Mouse (Mus musculus): ENCODE measurements around the gene Hist1h4f. TPM values are rescaled to one million over a fixed set of nuclear protein-coding genes. Genes with fewer than 3 reads are reported as not detected.
"Not testable (repeated sequence)": the region's sequence is repeated elsewhere in the genome, so short reads cannot be mapped to it uniquely, and the experiment has no call there.

Gene Hist1h4f
- polyA plus RNA-seq, 1 experiment from 2014 or later: not detected

DNA sequence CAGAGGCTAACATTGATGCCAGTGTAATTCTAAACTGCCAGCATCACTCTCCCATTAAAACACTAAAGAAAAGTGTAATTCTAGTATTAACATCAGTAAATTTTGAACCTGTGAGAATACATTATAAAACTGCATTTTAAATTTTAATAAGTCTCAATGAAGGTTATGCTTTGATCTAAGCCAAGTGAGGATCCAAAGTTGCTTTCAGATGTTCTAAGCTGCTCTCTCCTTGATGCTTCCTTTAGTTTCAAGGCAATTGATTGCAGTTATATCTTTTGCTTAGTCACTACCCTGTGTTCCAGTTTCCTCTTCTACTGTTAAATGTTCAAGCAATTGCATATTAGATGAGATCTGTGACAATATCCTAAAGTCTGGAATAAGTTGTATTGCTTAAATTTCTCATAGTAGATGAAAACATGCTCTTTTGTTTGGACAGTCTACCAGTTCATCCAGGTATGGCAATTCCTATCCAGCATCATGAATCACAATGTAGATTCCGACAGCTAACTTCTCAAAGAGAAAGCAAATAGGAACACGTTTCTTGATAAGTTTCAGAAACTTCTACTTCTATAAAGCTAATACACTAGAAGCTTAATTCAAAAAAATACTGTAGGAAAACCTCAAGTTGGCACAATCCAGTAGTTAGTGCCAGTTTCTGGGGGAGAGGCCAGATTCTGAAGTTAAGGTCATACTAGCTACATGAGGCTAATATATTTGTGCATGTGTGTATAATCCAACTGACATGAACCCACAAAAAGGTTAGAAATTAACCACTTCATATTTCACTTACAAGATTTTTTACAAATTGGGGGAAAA lies 21.0 kb upstream of the Hist1h4f start:
- peak overlapping the region; percentile 73 for H3K4me2 ChIP-seq (ENCODE audit: low read length)
- H3K36me3 ChIP-seq (ENCODE audit: control insufficient read depth, insufficient read depth, low read length): no peaks in the 10 kb centered on the region
- H3K27ac ChIP-seq (ENCODE audit: low read length): peak overlapping the region; percentile 93
- H3K4me1 ChIP-seq (ENCODE audit: control insufficient read depth, insufficient read depth, low read length): peaks cover 30% of the 10 kb centered on the region
- ATAC-seq: no peak
- no peaks in the 10 kb centered on the region for H3K27me3 ChIP-seq (ENCODE audit: control insufficient read depth, insufficient read depth, low read depth, low read length)
- peak overlapping the region; percentile 60; the same call in 1 of the 2 replicates for H3K9ac ChIP-seq (ENCODE audit: low read depth, low read length)
- WGBS: 42% methylated on average over 2 of the region's 2 CpGs
- H3K4me3 ChIP-seq (ENCODE audit: low read depth, low read length): peak overlapping the region; percentile 43
- H3K9me3 ChIP-seq (replicated peaks; ENCODE audit: control insufficient read depth, low read length, poor library complexity, severe bottlenecking): no peaks in the 10 kb centered on the region

DNA sequence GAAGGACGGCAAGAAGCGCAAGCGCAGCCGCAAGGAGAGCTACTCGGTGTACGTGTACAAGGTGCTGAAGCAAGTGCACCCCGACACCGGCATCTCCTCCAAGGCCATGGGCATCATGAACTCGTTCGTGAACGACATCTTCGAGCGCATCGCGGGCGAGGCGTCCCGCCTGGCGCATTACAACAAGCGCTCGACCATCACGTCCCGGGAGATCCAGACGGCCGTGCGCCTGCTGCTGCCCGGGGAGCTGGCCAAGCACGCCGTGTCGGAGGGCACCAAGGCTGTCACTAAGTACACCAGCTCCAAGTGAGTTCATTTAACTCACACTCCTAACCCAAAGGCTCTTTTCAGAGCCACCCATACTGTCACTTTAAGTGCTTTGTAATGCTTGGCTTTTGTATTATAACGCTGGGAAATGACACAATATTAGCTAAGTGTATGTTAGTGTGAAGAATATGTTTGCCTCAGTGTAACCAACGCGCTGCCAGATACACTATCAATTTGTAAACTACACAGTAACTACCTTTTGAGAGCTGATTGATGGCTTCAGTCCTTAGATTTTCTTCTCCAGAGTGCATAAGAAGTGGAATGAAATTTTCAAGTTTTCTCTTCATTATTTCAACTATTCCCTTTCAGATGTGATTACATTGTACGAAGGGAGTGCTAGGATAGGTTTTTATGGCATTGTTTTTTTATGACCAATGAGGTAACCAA lies 20.2 kb upstream of the Hist1h4f start:
- H3K4me2 ChIP-seq (ENCODE audit: low read length): peak overlapping the region; percentile 73
- not testable (repeated sequence) for ATAC-seq; H3K9me3 ChIP-seq (replicated peaks; ENCODE audit: control insufficient read depth, low read length, poor library complexity, severe bottlenecking); H3K27me3 ChIP-seq (ENCODE audit: control insufficient read depth, insufficient read depth, low read depth, low read length); H3K36me3 ChIP-seq (ENCODE audit: control insufficient read depth, insufficient read depth, low read length)
- peaks cover 29% of the 10 kb centered on the region for H3K4me1 ChIP-seq (ENCODE audit: control insufficient read depth, insufficient read depth, low read length)
- peak overlapping the region; percentile 93 for H3K27ac ChIP-seq (ENCODE audit: low read length)
- H3K9ac ChIP-seq (ENCODE audit: low read depth, low read length): peak overlapping the region; percentile 60
- peak overlapping the region; percentile 43 for H3K4me3 ChIP-seq (ENCODE audit: low read depth, low read length)
- WGBS: 0% methylated on average over 12 of the region's 34 CpGs

DNA sequence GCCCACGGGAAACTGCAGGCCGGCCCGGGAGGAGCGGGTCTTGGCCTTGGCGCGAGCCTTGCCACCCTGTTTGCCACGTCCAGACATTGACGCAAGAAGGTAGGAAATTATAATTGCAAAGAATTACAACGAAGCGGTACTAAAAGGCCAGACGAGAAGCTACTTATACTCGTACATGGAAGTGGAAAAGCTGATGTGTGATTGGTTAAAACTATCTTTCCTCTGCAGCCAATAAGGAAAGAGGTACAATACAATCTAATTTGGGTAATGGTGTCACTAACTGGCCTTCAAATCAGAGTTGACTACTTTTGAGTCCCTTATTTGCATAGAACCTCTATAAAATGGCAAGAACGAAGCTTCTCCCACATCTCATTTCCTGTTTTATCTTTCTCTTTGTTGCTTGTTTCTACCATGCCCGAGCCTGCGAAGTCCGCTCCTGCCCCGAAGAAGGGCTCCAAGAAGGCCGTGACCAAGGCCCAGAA lies 19.6 kb upstream of the Hist1h4f start, which contains the start of the genes Hist1h2ae and Hist1h2bg:
Gene Hist1h2ae (minus strand): TSS at position 199 of the 482 bp plus-strand sequence.
Gene Hist1h2bg (plus strand): TSS at position 375 of the 482 bp plus-strand sequence.
- Histone ChIP-seq H3K4me2 (ENCODE audit: low read length) (peak within 1 kb of the TSS; percentile 73), H3K36me3 (ENCODE audit: control insufficient read depth, insufficient read depth, low read length) (no peaks in the 10 kb centered on the region), H3K27ac (ENCODE audit: low read length) (peak within 1 kb of the TSS; percentile 93), H3K27me3 (ENCODE audit: control insufficient read depth, insufficient read depth, low read depth, low read length) (no peaks in the 10 kb centered on the region), H3K4me1 (ENCODE audit: control insufficient read depth, insufficient read depth, low read length) (peaks cover 23% of the 10 kb centered on the region), H3K9ac (ENCODE audit: low read depth, low read length) (peak within 1 kb of the TSS; percentile 60), H3K4me3 (ENCODE audit: low read depth, low read length) (peak within 1 kb of the TSS; percentile 43), H3K9me3 (replicated peaks; ENCODE audit: control insufficient read depth, low read length, poor library complexity, severe bottlenecking) (no peaks in the 10 kb centered on the region)
- whole genome bisulfite sequencing: 0% methylated on average over 18 of the region's 18 CpGs
- ATAC-seq: peak; percentile 93

DNA sequence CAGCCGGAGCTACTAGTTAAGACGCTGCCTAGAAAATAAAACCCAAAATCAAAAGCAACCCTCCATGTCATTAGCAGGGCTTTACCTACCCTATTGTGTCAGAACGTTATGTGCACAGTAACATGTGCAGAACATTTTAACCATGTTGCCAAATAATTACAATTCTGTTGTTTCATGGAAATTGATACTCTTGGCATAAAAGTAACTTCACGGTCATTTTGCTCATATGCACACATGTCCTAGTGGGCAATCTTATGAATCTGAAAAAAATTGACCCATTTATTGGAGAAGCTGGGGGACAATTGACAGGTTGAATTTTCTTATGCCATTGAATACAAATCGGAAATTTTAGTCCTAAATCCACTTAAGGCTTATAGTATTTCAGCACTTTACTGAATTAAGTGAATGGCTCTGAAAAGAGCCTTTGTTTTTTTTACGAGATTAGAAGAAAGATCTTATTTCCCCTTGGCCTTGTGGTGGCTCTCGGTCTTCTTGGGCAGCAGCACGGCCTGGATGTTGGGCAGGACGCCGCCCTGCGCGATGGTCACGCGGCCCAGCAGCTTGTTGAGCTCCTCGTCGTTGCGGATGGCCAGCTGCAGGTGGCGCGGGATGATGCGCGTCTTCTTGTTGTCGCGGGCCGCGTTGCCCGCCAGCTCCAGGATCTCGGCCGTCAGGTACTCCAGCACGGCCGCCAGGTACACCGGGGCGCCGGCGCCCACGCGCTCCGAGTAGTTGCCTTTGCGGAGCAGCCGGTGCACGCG lies 19.0 kb upstream of the Hist1h4f start:
- H3K27me3 ChIP-seq (ENCODE audit: control insufficient read depth, insufficient read depth, low read depth, low read length); H3K36me3 ChIP-seq (ENCODE audit: control insufficient read depth, insufficient read depth, low read length); H3K9me3 ChIP-seq (replicated peaks; ENCODE audit: control insufficient read depth, low read length, poor library complexity, severe bottlenecking): not testable (repeated sequence)
- peak overlapping the region; percentile 59 for H3K4me2 ChIP-seq (ENCODE audit: low read length)
- peak overlapping the region; percentile 56; the same call in 1 of the 2 replicates for H3K9ac ChIP-seq (ENCODE audit: low read depth, low read length)
- peaks cover 22% of the 10 kb centered on the region for H3K4me1 ChIP-seq (ENCODE audit: control insufficient read depth, insufficient read depth, low read length)
- peak overlapping the region; percentile 43 for H3K4me3 ChIP-seq (ENCODE audit: low read depth, low read length)
- WGBS: under 1% methylated on average over 19 of the region's 41 CpGs
- H3K27ac ChIP-seq (ENCODE audit: low read length): peak overlapping the region; percentile 93
- peak; percentile 43 for ATAC-seq

DNA sequence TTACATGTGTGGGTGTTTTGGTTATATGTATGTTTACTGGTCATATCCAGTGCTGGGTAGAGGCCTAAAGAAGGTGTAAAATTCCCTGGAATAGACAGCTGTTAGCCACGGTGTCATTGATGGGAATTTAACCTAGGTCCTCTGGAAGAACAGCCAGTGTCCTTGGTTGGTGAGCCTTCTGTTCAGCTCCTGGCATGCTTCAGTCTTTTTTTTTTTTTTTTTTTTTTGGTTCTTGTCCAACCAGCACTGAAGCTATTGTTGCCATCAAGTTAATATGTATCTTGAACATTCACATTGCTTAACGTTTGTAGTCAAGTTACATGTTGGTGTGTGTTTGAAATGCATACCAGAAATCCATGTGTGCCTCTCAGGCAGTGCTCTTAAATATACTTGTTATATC lies 13.0 kb upstream of the Hist1h4f start:
- Histone ChIP-seq H3K36me3 (ENCODE audit: control insufficient read depth, insufficient read depth, low read length) (no peaks in the 10 kb centered on the region), H3K4me1 (ENCODE audit: control insufficient read depth, insufficient read depth, low read length) (no peaks in the 10 kb centered on the region), H3K9ac (ENCODE audit: low read depth, low read length) (no peak overlapping the region), H3K27ac (ENCODE audit: low read length) (peak overlapping the region; percentile 98; the same call in 1 of the 2 replicates), H3K27me3 (ENCODE audit: control insufficient read depth, insufficient read depth, low read depth, low read length) (no peaks in the 10 kb centered on the region), H3K9me3 (replicated peaks; ENCODE audit: control insufficient read depth, low read length, poor library complexity, severe bottlenecking) (no peaks in the 10 kb centered on the region), H3K4me2 (ENCODE audit: low read length) (no peak overlapping the region), H3K4me3 (ENCODE audit: low read depth, low read length) (no peak overlapping the region)
- WGBS: 93% methylated on average over 2 of the region's 2 CpGs
- no peak for ATAC-seq

DNA sequence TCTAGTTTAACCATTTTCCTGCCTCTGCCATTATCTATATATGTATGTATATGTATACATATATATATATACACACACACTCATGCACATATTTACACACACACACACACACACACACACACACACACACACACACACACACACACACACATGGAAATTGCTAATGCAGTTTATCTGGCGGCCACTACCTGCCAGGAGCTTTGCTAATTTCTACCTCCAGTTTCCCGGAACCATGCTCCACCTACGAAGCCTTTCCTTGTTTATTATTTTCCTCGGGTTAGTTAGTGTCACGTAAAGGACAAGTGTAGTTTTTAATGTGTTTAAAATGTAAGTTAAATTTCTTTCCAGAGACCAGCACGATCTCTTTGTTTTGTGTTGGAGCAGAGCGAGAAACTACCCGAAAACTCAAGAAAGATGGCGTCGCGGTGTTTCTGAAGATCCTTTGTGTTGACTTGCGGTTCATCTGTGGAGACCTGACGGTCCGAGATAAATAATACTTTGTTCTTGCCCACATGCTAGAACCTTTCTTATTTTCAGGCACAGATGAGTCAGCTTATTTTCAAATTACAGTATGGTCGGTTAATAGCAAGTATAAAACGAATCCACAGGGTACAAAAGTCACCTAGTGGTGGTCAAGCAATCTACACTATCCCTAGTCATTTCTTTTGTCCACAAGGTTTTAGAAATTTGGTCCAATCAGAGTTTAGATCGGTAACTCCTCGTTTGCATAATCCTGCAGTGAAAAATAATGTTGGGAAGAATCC lies 11.4 kb upstream of the Hist1h4f start:
- peak; percentile 57 for ATAC-seq

DNA sequence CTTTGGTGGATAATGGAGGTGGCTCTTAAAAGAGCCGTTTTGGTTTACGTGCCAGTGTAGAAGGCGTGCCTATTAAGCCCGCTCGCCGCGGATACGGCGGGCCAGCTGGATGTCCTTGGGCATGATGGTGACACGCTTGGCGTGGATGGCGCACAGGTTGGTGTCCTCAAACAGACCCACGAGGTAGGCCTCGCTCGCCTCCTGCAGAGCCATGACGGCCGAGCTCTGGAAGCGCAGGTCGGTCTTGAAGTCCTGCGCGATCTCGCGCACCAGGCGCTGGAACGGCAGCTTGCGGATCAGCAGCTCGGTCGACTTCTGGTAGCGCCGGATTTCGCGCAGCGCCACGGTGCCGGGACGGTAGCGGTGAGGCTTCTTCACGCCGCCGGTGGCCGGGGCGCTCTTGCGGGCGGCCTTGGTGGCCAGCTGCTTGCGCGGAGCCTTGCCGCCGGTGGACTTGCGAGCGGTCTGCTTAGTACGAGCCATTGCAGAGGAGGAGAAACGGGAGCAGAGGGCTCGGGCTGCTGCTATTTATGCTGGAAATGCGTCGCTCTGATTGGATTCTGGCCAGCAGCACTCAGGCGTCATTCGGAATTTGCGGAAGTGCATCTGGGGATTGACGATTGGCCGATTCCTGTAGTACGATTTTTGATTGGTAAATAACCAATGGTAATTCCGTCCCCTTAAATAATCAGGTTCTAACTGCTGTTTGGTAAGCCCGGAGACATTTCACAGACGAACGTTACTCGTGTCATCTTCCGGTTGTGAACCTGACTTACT lies 10.6 kb upstream of the Hist1h4f start, which contains the start of gene Hist1h3e:
Gene Hist1h3e (minus strand): TSS at position 487 of the 777 bp plus-strand sequence.
- H3K4me1 ChIP-seq (ENCODE audit: control insufficient read depth, insufficient read depth, low read length); H3K27me3 ChIP-seq (ENCODE audit: control insufficient read depth, insufficient read depth, low read depth, low read length); H3K36me3 ChIP-seq (ENCODE audit: control insufficient read depth, insufficient read depth, low read length); H3K9me3 ChIP-seq (replicated peaks; ENCODE audit: control insufficient read depth, low read length, poor library complexity, severe bottlenecking): not testable (repeated sequence)
- peak within 1 kb of the TSS; percentile 73 for H3K9ac ChIP-seq (ENCODE audit: low read depth, low read length)
- peak within 1 kb of the TSS; percentile 47 for H3K4me3 ChIP-seq (ENCODE audit: low read depth, low read length)
- peak within 1 kb of the TSS; percentile 98 for H3K27ac ChIP-seq (ENCODE audit: low read length)
- H3K4me2 ChIP-seq (ENCODE audit: low read length): peak within 1 kb of the TSS; percentile 85
- under 1% methylated on average over 48 of the region's 67 CpGs for WGBS
- peak; percentile 97 for ATAC-seq

More for the DNA sequence above, 11.4 kb upstream of the Hist1h4f start:
- Histone ChIP-seq H3K9ac (ENCODE audit: low read depth, low read length) (peak overlapping the region; percentile 60), H3K4me2 (ENCODE audit: low read length) (peak overlapping the region; percentile 85), H3K27me3 (ENCODE audit: control insufficient read depth, insufficient read depth, low read depth, low read length) (no peaks in the 10 kb centered on the region), H3K27ac (ENCODE audit: low read length) (peak overlapping the region; percentile 98), H3K4me3 (ENCODE audit: low read depth, low read length) (peak overlapping the region; percentile 47), H3K9me3 (replicated peaks; ENCODE audit: control insufficient read depth, low read length, poor library complexity, severe bottlenecking) (no peaks in the 10 kb centered on the region), H3K4me1 (ENCODE audit: control insufficient read depth, insufficient read depth, low read length) (no peaks in the 10 kb centered on the region), H3K36me3 (ENCODE audit: control insufficient read depth, insufficient read depth, low read length) (no peaks in the 10 kb centered on the region)
- WGBS: 3% methylated on average over 18 of the region's 18 CpGs
